Mouse (Mus musculus) hematopoietic stem cell, adult 5-6 weeks (primary cell): ENCODE data around the gene Camkmt. TPM values are rescaled to one million over a fixed set of nuclear protein-coding genes. Genes with fewer than 3 reads are reported as not detected.

Source experiments
- ATAC-seq, 2 experiments: fragments of 125-278 bp in 1 of 2; replicated peaks in 1 of 2; 2 replicates each; pipeline ENCODE4 v1.8.0; 2016 to 2017; ENCODE audit warnings: inconsistent platforms in 2 of 2, mild to moderate bottlenecking in 2 of 2, moderate number of reproducible peaks in 2 of 2, low read depth in 1 of 2, moderate TSS enrichment in 1 of 2; ENCODE audit not compliant: low FRiP score in 2 of 2, poor library complexity in 2 of 2, severe bottlenecking in 2 of 2, insufficient read depth in 1 of 2, low TSS enrichment in 1 of 2
- total RNA-seq: library from RNA; stranded (forward); fragments of 172-1452, 232-1000 nt; gene quantifications from 2 replicates; pipeline ENCODE4 v1.2.3, GENCODE M21; 2017

Gene Camkmt
- total RNA-seq, 1 experiment from 2014 or later: 6.7 TPM

DNA sequence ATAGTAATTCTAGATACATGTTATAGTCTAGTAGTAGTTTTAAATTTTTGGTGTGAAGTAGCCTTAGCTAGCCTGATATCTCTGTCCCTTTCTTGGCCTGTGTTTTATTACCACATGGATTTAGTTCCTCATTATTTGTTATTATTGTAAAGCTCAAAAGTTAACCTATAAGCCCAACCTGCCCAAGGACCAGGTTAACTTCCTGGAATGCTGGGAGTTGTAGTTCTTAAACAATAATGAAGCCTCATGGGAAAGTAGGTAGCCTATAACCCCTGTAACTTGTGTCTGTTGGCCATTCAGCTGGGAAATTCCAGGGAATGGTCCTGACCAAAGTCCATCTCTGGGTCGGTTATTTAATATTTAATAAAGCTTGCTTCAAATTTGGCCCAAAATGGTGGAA, 58.0 kb downstream of the Camkmt start:
- no peak for ATAC-seq

DNA sequence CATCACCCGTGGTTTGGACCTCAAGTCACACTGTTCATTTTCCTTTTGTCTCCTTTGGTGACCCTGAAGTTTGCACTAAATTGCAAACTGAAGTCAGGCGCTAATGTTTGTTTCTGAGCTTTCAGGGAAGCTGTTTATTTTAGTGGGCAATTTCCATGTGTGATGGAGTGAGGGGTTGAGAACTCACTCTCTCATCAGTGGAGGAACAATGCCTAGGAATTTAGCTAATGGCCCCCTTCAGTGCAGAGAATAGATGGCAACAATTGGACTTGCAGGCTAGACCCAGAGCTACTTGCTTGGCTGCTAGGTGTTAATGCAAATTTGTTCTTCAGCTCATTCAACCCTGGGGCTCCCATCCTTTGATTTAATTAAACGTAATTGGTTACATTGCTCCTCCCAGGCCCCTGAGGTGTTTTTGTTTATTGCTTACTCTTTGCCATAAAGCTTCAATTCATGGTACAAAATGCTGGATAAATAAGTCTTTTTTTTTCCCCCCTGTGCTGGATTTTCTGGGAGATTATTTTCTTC, 58.9 kb downstream of the Camkmt start:
- no peak for ATAC-seq

DNA sequence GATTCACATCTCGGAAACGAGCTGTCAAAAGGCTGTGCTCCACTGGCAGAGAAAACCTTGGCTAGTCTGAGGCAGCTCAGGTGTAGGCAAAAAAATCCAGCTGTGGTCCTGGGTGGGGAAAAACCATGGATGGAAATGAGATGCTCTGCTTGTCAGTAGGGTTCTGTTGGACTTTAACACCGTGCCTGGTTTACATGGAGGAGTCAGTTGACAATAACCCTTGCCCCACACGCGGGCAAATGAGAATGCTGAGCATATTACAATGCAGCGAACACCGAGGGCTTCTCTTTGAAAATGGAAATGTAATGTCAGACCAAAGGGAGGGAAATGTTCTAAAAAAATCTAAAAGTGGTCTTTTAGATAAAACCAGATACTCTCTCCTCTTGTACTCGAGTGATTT, 60.9 kb downstream of the Camkmt start:
- ATAC-seq: no peak

DNA sequence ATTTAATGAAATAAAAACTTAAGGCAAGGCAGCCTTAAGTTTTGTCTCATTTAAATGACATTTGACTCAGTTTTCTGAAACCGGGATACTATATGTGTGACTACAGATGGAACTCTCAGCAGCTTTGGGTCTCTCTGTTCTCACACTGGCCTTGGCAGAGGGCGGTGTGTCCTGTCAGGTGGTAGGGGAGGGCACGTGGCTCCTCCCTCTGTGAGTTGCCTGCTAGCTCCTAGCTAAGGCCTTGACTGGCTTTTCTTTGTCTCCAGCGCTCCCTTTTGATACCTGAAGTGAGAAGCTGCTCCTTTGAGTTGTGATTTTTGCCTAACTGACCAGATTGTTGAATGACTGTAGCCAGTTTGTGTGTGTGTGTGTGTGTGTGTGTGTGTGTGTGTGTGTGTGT, 67.8 kb downstream of the Camkmt start:
- no peak for ATAC-seq

DNA sequence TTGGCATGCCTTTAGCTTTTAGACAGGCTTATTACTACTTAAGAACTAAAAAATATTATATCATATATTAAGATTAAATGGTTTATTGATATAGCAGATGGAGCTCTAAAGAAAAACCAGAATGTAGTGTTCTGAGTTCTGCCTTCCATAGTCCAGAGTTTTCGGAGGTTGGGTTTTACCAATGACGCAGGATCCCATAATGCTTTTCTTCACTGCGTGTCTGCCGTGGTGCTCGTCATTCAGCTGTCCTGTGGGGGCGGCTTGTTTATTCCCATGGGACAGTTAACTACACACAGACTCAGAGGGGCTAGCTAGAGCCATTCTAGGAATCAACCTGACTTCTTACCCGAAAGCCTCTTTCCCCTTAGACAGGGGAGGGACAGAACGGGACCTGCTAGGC, 69.2 kb downstream of the Camkmt start:
- no peak for ATAC-seq

DNA sequence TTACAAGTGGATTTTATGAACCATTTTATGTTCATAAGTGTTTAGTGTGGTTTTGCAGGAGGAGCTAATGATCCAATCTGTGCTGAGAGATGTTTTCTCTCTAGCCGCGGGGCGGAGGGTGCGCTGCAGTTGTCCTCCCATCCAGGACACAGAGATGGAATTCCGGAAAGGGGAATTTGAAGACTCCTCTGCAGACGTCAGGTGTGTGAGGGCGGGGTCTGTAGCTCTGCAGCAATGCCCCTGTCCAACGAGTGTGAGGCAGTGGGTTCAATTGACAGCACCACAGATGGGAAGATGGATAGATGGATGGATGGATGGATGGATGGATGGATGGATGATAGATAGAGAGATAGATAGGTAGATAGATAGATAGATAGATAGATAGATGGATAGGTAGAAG, 70.4 kb downstream of the Camkmt start:
- ATAC-seq: no peak

- no peak for ATAC-seq
Observed at GRCm38 (mm10) chr17:85162569-85163271, 72.4 kb downstream of the Camkmt start.

DNA sequence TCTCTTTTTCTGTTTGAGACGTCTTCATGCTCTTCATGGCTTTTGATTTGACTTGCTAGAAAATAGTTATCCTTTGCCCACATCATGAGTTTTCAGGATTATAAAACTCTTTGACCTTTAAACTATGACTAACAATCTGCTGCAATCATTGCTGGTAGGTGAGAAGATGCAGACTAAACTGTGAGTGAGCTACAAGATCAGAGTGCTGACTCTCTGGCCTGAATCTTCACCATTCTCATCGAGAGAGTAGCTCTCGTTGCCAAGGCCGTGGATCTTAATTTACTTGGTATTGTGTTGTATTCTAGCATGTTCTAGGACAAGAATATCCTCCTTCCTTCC, 72.9 kb downstream of the Camkmt start:
- ATAC-seq: no peak

DNA sequence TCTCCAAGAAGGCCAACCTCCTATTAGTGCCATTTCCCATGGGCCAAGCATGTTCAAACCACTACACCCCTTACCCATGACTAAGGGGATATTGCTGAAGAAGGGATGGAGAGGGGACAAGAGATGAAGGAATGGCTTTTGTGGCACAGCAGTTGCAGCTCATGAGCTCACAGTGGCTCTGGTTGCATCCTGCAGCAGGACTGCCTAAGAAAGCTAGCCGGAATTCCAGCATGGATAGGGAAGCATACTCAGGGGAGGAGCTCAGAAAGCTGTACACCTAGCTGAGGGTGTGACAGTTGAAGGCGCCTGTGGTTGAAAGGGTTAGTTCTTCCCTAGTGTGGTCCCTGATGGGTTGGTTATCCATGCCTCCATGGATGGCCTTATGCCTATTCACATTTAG, 78.4 kb downstream of the Camkmt start:
- ATAC-seq: no peak

GRCm38 (mm10) chr17:85170541-85171255, 80.3 kb downstream of the Camkmt start:
- ATAC-seq: no peak

DNA sequence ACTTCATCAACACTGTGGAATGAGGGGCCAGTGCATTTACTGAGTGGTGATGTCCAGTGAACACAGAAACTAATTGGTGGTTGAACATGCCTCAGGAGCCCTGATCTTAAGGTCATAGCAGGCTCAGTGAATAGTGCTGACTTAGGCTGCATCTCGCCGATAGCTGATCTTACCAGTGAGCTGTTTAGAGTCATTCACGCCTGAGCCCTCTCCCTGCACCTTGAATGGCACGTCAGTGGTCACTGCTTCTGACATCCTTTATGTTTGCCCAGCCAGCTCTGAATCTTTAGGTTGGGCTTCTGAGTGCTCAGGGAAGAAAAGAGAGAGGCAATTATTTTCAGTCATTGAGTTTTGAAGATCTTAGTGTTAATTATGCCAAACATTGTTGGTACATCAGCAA, 81.6 kb downstream of the Camkmt start:
- no peak for ATAC-seq

DNA sequence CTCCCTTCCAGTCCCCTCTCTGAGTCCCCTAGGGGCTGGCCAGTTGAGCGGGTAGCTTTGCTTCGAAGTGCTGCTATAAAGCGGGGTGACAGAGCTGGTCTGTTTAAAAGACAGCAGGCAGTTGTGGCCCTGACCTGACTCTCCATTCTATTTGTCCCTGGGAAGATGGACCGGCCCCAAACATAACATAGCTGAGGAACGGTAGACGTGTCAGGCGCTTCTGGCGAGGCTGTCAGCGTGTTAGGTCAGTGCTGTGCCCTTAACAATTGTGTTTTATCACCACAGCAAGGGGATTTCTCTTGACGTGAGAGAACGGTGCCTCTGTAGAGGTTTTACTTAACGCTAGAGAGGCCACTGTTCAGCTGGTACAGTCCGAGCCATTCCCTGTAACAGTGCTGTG, 86.9 kb downstream of the Camkmt start:
- no peak for ATAC-seq

GRCm38 (mm10) chr17:85180471-85181060, 90.2 kb downstream of the Camkmt start:
- no peak for ATAC-seq

- peak; percentile 99 for ATAC-seq
Observed at GRCm38 (mm10) chr17:85189227-85190127, 99.1 kb downstream of the Camkmt start.

GRCm38 (mm10) chr17:85190128-85190435, 99.7 kb downstream of the Camkmt start:
- ATAC-seq: no peak

- ATAC-seq: no peak
Observed at GRCm38 (mm10) chr17:85193294-85193693, 102.9 kb downstream of the Camkmt start.

GRCm38 (mm10) chr17:85198781-85199180, 108.4 kb downstream of the Camkmt start:
- ATAC-seq: no peak

GRCm38 (mm10) chr17:85199321-85199720, 109.0 kb downstream of the Camkmt start:
- ATAC-seq: no peak
